ENCODE assay signal across 8 mouse cellular contexts in genomic region chr5:24907737-24908136, GRCm38 (mm10).
DNase-seq lines count a peak whose midpoint lies in the region; ATAC-seq and TF ChIP-seq lines count a peak whose summit lies in the region.

No protein-coding gene starts in this region.

- H3K4me1 ChIP-seq in forebrain, embryonic 10.5 days, result peaks cover 31% of the 10 kb centered on the region
- H3K4me1 ChIP-seq in limb, embryonic 12.5 days (replicated peaks), result peaks cover 15% of the 10 kb centered on the region

- H3K4me3 ChIP-seq in forebrain, embryonic 10.5 days, result peak overlapping the region; percentile 96
- peak overlapping the region; percentile 86 for H3K4me3 ChIP-seq in limb, embryonic 12.5 days (replicated peaks)
- peak overlapping the region; percentile 33 for H3K4me3 ChIP-seq in myocyte

- peak overlapping the region; percentile 89 for H3K9ac ChIP-seq in limb, embryonic 12.5 days (replicated peaks)

- no peaks in the 10 kb centered on the region for H3K79me2 ChIP-seq in myocyte (ENCODE audit: control insufficient read depth, insufficient read depth)

- WGBS in forebrain, embryonic 10.5 days, result under 1% methylated on average over 26 of the region's 26 CpGs
- 1% methylated on average over 26 of the region's 26 CpGs for WGBS in limb, embryonic 12.5 days

- no peaks in the 10 kb centered on the region for H3K9me3 ChIP-seq in forebrain, embryonic 10.5 days
- no peaks in the 10 kb centered on the region for H3K9me3 ChIP-seq in limb, embryonic 12.5 days

- H3K27me3 ChIP-seq in forebrain, embryonic 10.5 days (ENCODE audit: poor library complexity, severe bottlenecking), result no peaks in the 10 kb centered on the region
- no peaks in the 10 kb centered on the region for H3K27me3 ChIP-seq in limb, embryonic 12.5 days
- H3K27me3 ChIP-seq in myocyte (ENCODE audit: control insufficient read depth, insufficient read depth, insufficient read length), result no peaks in the 10 kb centered on the region

- peak; percentile 20; the same call in 1 of the 2 replicates for ATAC-seq in limb, embryonic 12.5 days (ENCODE audit: insufficient number of reproducible peaks, insufficient read depth, low FRiP score, low TSS enrichment, low read depth)

- H3ac ChIP-seq in myocyte (ENCODE audit: control insufficient read depth, insufficient read length), result peak overlapping the region; percentile 48

- peaks cover 12% of the 10 kb centered on the region for H3K36me3 ChIP-seq in forebrain, embryonic 10.5 days (replicated peaks)
- 0 out of 2 replicates have a peak, but pooled peaks cover 4% of the 10 kb centered on the region for H3K36me3 ChIP-seq in limb, embryonic 12.5 days
- H3K36me3 ChIP-seq in myocyte (ENCODE audit: control insufficient read depth, insufficient read depth), result no peaks in the 10 kb centered on the region

- DNase-seq in left cerebral cortex, postnatal 14 days (ENCODE audit: low spot score in 2 of 2), result peak; percentile 28 to 48
- DNase-seq in left cerebral cortex, postnatal 4 days, result no peak
- DNase-seq in R1 (ENCODE audit: low read depth, low spot score), result peak; percentile 59
- no peak for DNase-seq in forebrain, embryonic 10.5 days (ENCODE audit: extremely low spot score, low spot score)
- no peak for DNase-seq in layer of hippocampus, adult 9-11 months
- no peak for DNase-seq in layer of hippocampus, postnatal 25 days (ENCODE audit: extremely low spot score in 1 of 2, low spot score in 1 of 2)

- TF ChIP-seq POLR2A in myocyte (IDR thresholded peaks at IDR 0.05; ENCODE audit: insufficient read length, low read depth), result no peak

- H3K4me2 ChIP-seq in limb, embryonic 12.5 days, result peak overlapping the region; percentile 74
- H3K4me2 ChIP-seq in myocyte (ENCODE audit: low read depth), result peak overlapping the region; percentile 89

- intact Hi-C loops in left cerebral cortex, postnatal 14 days (cut with DNase I), result loop anchor here (5.0 kb wide), 1 partner anchor 80 kb away; no protein-coding TSS in a partner anchor
- intact Hi-C loops in left cerebral cortex, postnatal 4 days (cut with DNase I), result loop anchor here (5.0 kb wide), 2 partner anchors 80 to 95 kb away; no protein-coding TSS in a partner anchor

- H3K27ac ChIP-seq in forebrain, embryonic 10.5 days, result peak overlapping the region; percentile 98
- peak overlapping the region; percentile 94 for H3K27ac ChIP-seq in limb, embryonic 12.5 days

TF ChIP-seq in myocyte, 11 proteins besides CTCF, POLR2A, EP300 and RAD21:
- TF ChIP-seq MYOD1 (IDR thresholded peaks at IDR 0.05; ENCODE audit: control insufficient read depth in 1 of 3, insufficient read length in 2 of 3, low read depth in 2 of 3), result no peak
- no peak for TF ChIP-seq POLR2AphosphoS2 (IDR thresholded peaks at IDR 0.05; ENCODE audit: insufficient read length, low read depth)
- TF ChIP-seq TCF12 (IDR thresholded peaks at IDR 0.05; ENCODE audit: insufficient read depth, poor library complexity, severe bottlenecking), result no peak
- no peak for TF ChIP-seq USF1 (IDR thresholded peaks at IDR 0.05; ENCODE audit: low read depth)
- TF ChIP-seq CEBPB (IDR thresholded peaks at IDR 0.05; ENCODE audit: insufficient read depth, poor library complexity, severe bottlenecking), result no peak
- no peak for TF ChIP-seq REST (IDR thresholded peaks at IDR 0.05; ENCODE audit: insufficient read depth, insufficient read length)
- TF ChIP-seq TCF3 (IDR thresholded peaks at IDR 0.05; ENCODE audit: insufficient read length, low read depth), result no peak
- no peak for TF ChIP-seq MAX (IDR thresholded peaks at IDR 0.05; ENCODE audit: low read depth)
- no peak for TF ChIP-seq E2F4 (IDR thresholded peaks at IDR 0.05; ENCODE audit: insufficient read depth)
- TF ChIP-seq SRF (IDR thresholded peaks at IDR 0.05; ENCODE audit: control insufficient read depth, insufficient read length, low read depth), result no peak
- no peak for TF ChIP-seq MYOG (IDR thresholded peaks at IDR 0.05; ENCODE audit: control insufficient read depth in 1 of 3, insufficient read depth in 1 of 3, insufficient read length in 2 of 3, low read depth in 2 of 3)

Comparison
In these comparisons a context has a peak if more than half of its experiments do, and no peak if none do; other contexts are left out.
1. DNase-seq: peak in left cerebral cortex, postnatal 14 days (2 of 2) and R1 (single experiment); none in left cerebral cortex, postnatal 4 days (single experiment), forebrain, embryonic 10.5 days (single experiment), layer of hippocampus, adult 9-11 months (single experiment) and layer of hippocampus, postnatal 25 days (0 of 2).
2. H3K4me3 ChIP-seq: peak in every context shown above with its lines; median percentile 96 in forebrain, embryonic 10.5 days; 86 in limb, embryonic 12.5 days; 33 in myocyte.